Mouse (Mus musculus): ENCODE measurements around the gene Dync1i2.

DNA sequence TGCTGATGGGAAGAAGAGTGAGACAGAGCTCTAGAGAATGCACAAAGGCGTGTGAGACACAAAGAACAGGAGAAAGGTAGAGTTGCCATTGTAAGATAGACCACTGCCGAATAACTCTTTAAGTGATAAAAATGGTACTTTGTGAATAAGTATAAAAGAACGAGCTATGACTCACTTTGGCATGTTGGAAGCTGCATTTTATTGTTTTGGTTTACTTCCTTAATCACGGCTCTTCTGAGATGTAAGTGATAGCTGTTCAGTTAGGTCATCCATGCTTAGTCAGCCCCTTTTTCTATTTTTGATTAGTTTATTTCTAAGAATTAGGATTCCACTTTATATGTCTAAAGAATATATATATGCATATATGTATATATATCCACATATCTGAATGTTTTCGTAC is 20.4 kb downstream of the Dync1i2 start:
- no peak for TF ChIP-seq CTCF (IDR thresholded peaks at IDR 0.05; ENCODE audit: low read depth)
- no peak for TF ChIP-seq EP300 (IDR thresholded peaks at IDR 0.05; ENCODE audit: low read depth)
